ENCODE assay signal across 20 mouse cellular contexts in genomic region chr5:131838064-131838463, GRCm38 (mm10).
"Had no signal": no experiment of that assay in that cellular context is flagged by ENCODE, and none has a peak within 500 bp of the region (broad histone marks: within the 10 kb centered on the region; RNA-seq: fewer than 3 reads in every experiment).

No protein-coding gene starts in this region.

- H3K27me3 ChIP-seq: liver, embryonic 13.5 days; liver, embryonic 15.5 days; lung, embryonic 15.5 days; neural tube, embryonic 13.5 days; neural tube, embryonic 15.5 days had no signal

- H3K4me2 ChIP-seq: liver, embryonic 11.5 days; liver, embryonic 13.5 days; liver, embryonic 15.5 days; lung, embryonic 15.5 days; neural tube, embryonic 13.5 days; neural tube, embryonic 15.5 days had no signal

- H3K9me3 ChIP-seq: liver, embryonic 13.5 days; liver, embryonic 15.5 days; lung, embryonic 15.5 days; midbrain, embryonic 10.5 days; neural tube, embryonic 13.5 days; neural tube, embryonic 15.5 days had no signal

- H3K4me3 ChIP-seq: liver, embryonic 13.5 days; liver, embryonic 15.5 days; lung, embryonic 15.5 days; midbrain, embryonic 10.5 days; myocyte; neural tube, embryonic 13.5 days; neural tube, embryonic 15.5 days had no signal

- H3K4me1 ChIP-seq: liver, embryonic 13.5 days; liver, embryonic 15.5 days had no signal

- H3K9ac ChIP-seq: liver, embryonic 13.5 days; liver, embryonic 15.5 days; liver, postnatal 0 days; lung, embryonic 15.5 days; neural tube, embryonic 13.5 days; neural tube, embryonic 15.5 days had no signal

- DNase-seq: liver, embryonic 13.5 days; liver, postnatal 0 days; lung, adult 2 months; lung, postnatal 10 days; lung, postnatal 4 days; midbrain, embryonic 14.5 days; right cerebral cortex, adult 18-20 months; right cerebral cortex, postnatal 14 days; spleen, adult 18-20 months; thymus, adult 18-20 months; thymus, postnatal 25 days; thymus, postnatal 4 days had no signal

- H3K36me3 ChIP-seq: liver, embryonic 13.5 days; liver, embryonic 15.5 days; lung, embryonic 15.5 days; midbrain, embryonic 10.5 days; neural tube, embryonic 13.5 days; neural tube, embryonic 15.5 days had no signal

- ATAC-seq: liver, postnatal 0 days; midbrain, embryonic 16.5 days had no signal

- H3K27ac ChIP-seq: liver, embryonic 13.5 days; liver, embryonic 15.5 days; lung, embryonic 15.5 days; midbrain, embryonic 10.5 days; neural tube, embryonic 13.5 days; neural tube, embryonic 15.5 days had no signal
